Mouse (Mus musculus) neural tube, embryonic 13.5 days (tissue): ENCODE data around the gene Brdt. TPM values are rescaled to one million over a fixed set of nuclear protein-coding genes. Genes with fewer than 3 reads are reported as not detected.

Experiments used
- ATAC-seq: fragments of 200-750 bp; cut with Nextera tagmentation; 2 replicates; pipeline ENCODE4 v1.8.0; 2017; ENCODE audit warnings: low read depth, mild to moderate bottlenecking, moderate TSS enrichment, moderate library complexity
- H3K27ac ChIP-seq: fragments of 300-500 bp; sonication (generic); replicated peaks from 2 replicates; pipeline ENCODE4 v1.5.1; 2015; ENCODE audit warnings: moderate library complexity, mild to moderate bottlenecking, inconsistent platforms
- H3K27me3 ChIP-seq: fragments of 300-500 bp; sonication (generic); 2 replicates; pipeline ENCODE4 v1.6.1; 2015; ENCODE audit warnings: mild to moderate bottlenecking, inconsistent platforms
- H3K36me3 ChIP-seq: fragments of 300-500 bp; sonication (generic); 2 replicates; pipeline ENCODE4 v1.6.1; 2015; ENCODE audit warnings: mild to moderate bottlenecking, inconsistent platforms
- H3K4me1 ChIP-seq: fragments of 300-500 bp; sonication (generic); replicated peaks from 2 replicates; pipeline ENCODE4 v1.6.1; 2015; ENCODE audit warnings: inconsistent platforms
- H3K4me2 ChIP-seq: fragments of 300-500 bp; sonication (generic); 2 replicates; pipeline ENCODE4 v1.6.1; 2015; ENCODE audit warnings: inconsistent platforms, mild to moderate bottlenecking, moderate library complexity
- H3K4me3 ChIP-seq: fragments of 300-500 bp; sonication (generic); 2 replicates; pipeline ENCODE4 v1.5.1; 2015; ENCODE audit warnings: mild to moderate bottlenecking, inconsistent platforms
- H3K9ac ChIP-seq: fragments of 300-500 bp; sonication (generic); 2 replicates; pipeline ENCODE4 v1.6.1; 2015; ENCODE audit warnings: moderate library complexity, mild to moderate bottlenecking, inconsistent platforms
- H3K9me3 ChIP-seq: fragments of 300-500 bp; sonication (generic); 2 replicates; pipeline ENCODE4 v1.6.1; 2016; ENCODE audit warnings: inconsistent platforms
- WGBS: fragments of 180-500 bp; shearing (Covaris S2); methylation state at CpG from one replicate; pipeline ENCODE4 v1.1.7; 2015; 5-methylcytosine and 5-hydroxymethylcytosine counted together
- polyA plus RNA-seq: library from polyadenylated mRNA; unstranded; fragments of >200 nt; fragmentation: Nextera tagmentation; extraction: Ambion mirVana; gene quantifications from 2 replicates; pipeline ENCODE4 v1.2.1, GENCODE M21; 2015

The Brdt gene
- polyA plus RNA-seq, 1 experiment from 2014 or later, result 2.6 TPM

- Histone ChIP-seq H3K4me1 (peaks cover 14% of the 10 kb centered on the region), H3K4me3 (peak within 1 kb of the TSS; percentile 63), H3K27ac (no peak within 1 kb of the TSS), H3K4me2 (peak within 1 kb of the TSS; percentile 97), H3K9ac (peak within 1 kb of the TSS; percentile 73), H3K9me3 (no peaks in the 10 kb centered on the region), H3K27me3 (peaks cover 36% of the 10 kb centered on the region), H3K36me3 (no peaks in the 10 kb centered on the region)
- no peak; the same call in 1 of the 2 replicates for ATAC-seq
- 18% methylated on average over 5 of the region's 5 CpGs for WGBS
Observed at GRCm38 (mm10) chr5:107402436-107402835, 71.5 kb downstream of the Brdt start, which contains the start of gene Ephx4. TSS of gene Ephx4 (plus strand) at chr5:107402736.

DNA sequence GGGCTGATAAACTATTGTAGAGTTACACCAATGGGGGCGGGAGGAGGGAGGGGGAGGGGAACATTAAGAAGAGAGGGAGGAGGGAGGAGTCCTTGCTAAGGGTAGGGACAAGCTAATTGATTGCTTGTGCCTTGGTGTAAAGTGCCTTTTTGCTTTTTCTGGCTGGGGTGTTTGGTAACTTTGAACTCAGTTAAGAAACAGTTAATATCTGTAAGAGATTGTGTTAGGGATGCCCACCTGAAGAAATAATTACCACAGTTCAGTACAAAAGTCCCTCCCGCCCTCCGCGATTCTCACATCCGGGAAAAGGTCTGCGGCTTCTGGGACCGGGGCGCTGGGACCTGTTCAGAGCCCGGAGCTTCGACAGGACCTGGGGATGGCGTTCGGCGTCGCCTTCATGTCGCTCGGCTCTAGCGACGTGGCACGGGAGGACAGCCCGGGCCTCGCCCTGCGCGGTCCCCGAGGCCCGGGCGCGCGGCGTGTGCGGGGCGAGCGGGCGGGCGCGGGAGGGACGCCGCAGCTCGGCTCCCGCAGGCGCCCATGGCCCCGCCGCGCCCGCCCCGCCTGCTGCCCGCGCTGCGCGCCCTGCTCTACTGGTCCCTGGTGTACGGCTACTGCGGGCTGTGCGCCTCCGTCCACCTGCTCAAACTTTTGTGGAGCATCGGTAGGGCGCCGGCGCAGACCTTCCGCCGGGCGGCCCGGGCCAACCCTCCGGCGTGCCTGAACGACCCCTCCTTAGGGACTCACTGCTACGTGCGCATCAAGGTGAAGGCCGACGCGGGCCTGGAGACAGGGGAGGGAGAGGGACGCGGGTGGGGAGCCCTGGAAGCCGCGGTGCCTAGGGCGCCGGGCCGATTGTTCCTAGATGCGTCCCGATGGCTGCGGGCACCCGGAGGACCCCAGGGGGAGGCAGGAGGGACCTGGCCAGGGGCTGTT, 72.3 kb downstream of the Brdt start:
- Histone ChIP-seq H3K4me2 (peak overlapping the region; percentile 97), H3K4me1 (peaks cover 14% of the 10 kb centered on the region), H3K4me3 (peak overlapping the region; percentile 63), H3K27me3 (peaks cover 36% of the 10 kb centered on the region), H3K9me3 (no peaks in the 10 kb centered on the region), H3K36me3 (no peaks in the 10 kb centered on the region), H3K27ac (no peak overlapping the region), H3K9ac (peak overlapping the region; percentile 73)
- WGBS, result under 1% methylated on average over 80 of the region's 80 CpGs
- peak; percentile 85 for ATAC-seq

DNA sequence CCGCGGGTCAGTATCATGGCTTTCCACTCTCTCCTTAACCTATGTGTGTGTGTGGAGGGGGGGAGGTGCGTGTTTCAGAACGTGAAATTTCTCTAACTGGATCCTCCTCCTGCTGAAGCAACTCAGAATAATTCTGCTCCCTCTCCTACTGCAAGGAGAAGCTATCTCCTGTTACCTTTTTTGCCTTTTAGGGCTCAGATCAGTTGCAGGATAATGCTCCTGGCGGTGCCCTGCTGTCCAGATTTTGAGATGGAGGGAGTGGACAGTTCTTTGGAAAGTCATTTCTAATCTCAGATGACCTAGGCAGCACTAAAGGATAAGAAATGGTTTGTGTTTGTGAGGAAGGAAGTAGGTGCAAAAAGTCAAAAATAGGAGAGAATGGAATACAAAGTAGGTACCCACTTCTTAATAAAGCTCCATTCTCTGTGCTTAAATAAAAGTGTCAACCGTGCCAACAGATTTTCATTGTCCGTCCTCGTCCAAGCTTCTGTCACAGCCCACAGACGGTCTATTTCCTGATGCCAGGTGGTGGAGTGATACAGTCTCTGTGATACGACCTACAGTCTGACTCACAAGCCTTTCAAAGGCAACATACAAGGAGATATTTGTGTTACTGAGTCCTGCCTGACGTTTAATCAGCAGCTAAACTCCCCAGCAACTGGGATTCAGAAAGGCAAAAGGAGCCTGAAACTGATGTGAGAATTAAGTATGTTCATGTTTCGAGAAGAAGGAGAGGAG, 73.2 kb downstream of the Brdt start:
- Histone ChIP-seq H3K27ac (no peak overlapping the region), H3K9me3 (no peaks in the 10 kb centered on the region), H3K36me3 (no peaks in the 10 kb centered on the region), H3K27me3 (peaks cover 36% of the 10 kb centered on the region), H3K4me1 (peaks cover 14% of the 10 kb centered on the region), H3K9ac (peak overlapping the region; percentile 73), H3K4me2 (peak overlapping the region; percentile 97), H3K4me3 (peak overlapping the region; percentile 63)
- ATAC-seq, result no peak
- WGBS, result 28% methylated on average over 12 of the region's 12 CpGs

- Histone ChIP-seq H3K27ac (no peak overlapping the region), H3K4me3 (no peak overlapping the region), H3K4me1 (peaks cover 14% of the 10 kb centered on the region), H3K9ac (no peak overlapping the region), H3K27me3 (peaks cover 36% of the 10 kb centered on the region), H3K4me2 (no peak overlapping the region), H3K36me3 (no peaks in the 10 kb centered on the region), H3K9me3 (no peaks in the 10 kb centered on the region)
- ATAC-seq, result no peak
- WGBS, result 91% methylated on average over 4 of the region's 4 CpGs
Observed at GRCm38 (mm10) chr5:107405361-107405760, 74.4 kb downstream of the Brdt start.

GRCm38 (mm10) chr5:107410305-107410704, 79.3 kb downstream of the Brdt start:
- H3K36me3 ChIP-seq, result no peaks in the 10 kb centered on the region
- H3K4me2 ChIP-seq, result no peak overlapping the region
- WGBS, result 84% methylated on average over 1 of the region's 1 CpGs
- H3K27ac ChIP-seq, result no peak overlapping the region
- H3K4me3 ChIP-seq, result no peak overlapping the region
- H3K4me1 ChIP-seq, result no peaks in the 10 kb centered on the region
- H3K27me3 ChIP-seq, result peaks cover 3% of the 10 kb centered on the region
- ATAC-seq, result no peak
- H3K9ac ChIP-seq, result no peak overlapping the region
- H3K9me3 ChIP-seq, result no peaks in the 10 kb centered on the region

DNA sequence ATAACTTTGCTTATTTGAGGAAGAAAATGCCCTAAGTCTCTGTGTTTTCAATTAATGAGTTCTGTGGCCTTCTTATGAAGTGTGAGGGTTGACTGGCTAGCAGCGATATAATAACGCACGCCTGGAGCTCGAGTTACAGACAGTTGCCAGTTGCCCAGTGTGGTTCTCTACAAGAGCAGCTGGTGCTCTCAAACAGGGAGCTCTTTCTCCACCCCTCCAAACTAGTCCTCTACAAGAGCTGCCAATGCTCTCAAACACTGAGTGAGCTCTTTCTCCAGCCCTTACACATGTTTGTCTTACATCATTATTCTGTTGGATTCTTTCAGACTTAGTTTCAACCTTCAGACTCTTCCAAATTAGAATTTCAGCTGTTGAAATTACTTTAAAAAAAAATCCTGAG, 80.4 kb downstream of the Brdt start:
- H3K9me3 ChIP-seq, result no peaks in the 10 kb centered on the region
- 72% methylated on average over 4 of the region's 4 CpGs for WGBS
- no peak overlapping the region for H3K4me3 ChIP-seq
- H3K27ac ChIP-seq, result no peak overlapping the region
- H3K27me3 ChIP-seq, result no peaks in the 10 kb centered on the region
- H3K4me2 ChIP-seq, result no peak overlapping the region
- no peaks in the 10 kb centered on the region for H3K4me1 ChIP-seq
- no peak overlapping the region for H3K9ac ChIP-seq
- no peak for ATAC-seq
- no peaks in the 10 kb centered on the region for H3K36me3 ChIP-seq

DNA sequence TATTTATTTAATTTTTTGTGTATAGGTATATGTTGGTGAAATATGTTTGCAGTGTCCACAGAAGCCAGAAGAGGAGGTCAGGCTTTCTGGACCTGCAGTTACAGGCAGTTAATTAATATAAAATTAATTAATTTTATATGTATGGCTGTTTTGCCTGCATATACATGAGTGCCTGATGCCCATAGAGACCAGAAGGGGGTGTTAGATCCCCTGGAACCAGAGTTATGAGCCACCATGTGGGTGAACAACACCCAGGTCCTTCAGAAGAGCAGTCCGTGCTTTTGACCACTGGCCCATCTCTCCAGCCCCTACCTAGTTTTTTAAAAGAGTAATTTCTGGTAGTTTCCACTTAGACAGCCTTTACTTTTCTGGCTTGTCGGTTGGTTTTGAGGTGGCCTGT, 81.3 kb downstream of the Brdt start:
- H3K4me2 ChIP-seq, result no peak overlapping the region
- no peaks in the 10 kb centered on the region for H3K36me3 ChIP-seq
- H3K27me3 ChIP-seq, result no peaks in the 10 kb centered on the region
- H3K4me1 ChIP-seq, result no peaks in the 10 kb centered on the region
- H3K9ac ChIP-seq, result no peak overlapping the region
- no peak overlapping the region for H3K27ac ChIP-seq
- WGBS, result 87% methylated on average over 2 of the region's 2 CpGs
- H3K4me3 ChIP-seq, result no peak overlapping the region
- no peaks in the 10 kb centered on the region for H3K9me3 ChIP-seq
- no peak for ATAC-seq

DNA sequence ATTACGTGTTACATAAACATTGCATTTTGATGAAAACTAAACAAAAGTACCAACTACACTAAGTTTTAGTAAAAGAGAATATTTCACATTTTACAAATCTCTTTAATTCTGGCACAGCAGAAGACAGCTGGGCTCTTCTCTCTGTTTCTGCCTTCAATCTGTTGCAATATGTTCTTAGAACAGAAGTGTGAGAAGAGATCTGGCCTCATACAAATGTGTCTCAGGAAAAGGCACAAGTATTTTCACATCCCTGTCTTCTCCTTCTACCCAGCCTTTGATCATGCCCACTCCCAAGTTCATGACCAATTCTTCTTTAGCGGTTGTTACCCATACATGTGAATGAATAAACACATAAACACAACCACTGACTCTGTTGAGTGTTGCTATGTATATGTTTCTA, 84.1 kb downstream of the Brdt start:
- no peaks in the 10 kb centered on the region for H3K9me3 ChIP-seq
- H3K4me1 ChIP-seq, result no peaks in the 10 kb centered on the region
- H3K27me3 ChIP-seq, result no peaks in the 10 kb centered on the region
- WGBS, result 87% methylated on average over 2 of the region's 2 CpGs
- ATAC-seq, result no peak
- no peak overlapping the region for H3K4me3 ChIP-seq
- no peaks in the 10 kb centered on the region for H3K36me3 ChIP-seq
- no peak overlapping the region for H3K27ac ChIP-seq
- no peak overlapping the region for H3K4me2 ChIP-seq
- H3K9ac ChIP-seq, result no peak overlapping the region

DNA sequence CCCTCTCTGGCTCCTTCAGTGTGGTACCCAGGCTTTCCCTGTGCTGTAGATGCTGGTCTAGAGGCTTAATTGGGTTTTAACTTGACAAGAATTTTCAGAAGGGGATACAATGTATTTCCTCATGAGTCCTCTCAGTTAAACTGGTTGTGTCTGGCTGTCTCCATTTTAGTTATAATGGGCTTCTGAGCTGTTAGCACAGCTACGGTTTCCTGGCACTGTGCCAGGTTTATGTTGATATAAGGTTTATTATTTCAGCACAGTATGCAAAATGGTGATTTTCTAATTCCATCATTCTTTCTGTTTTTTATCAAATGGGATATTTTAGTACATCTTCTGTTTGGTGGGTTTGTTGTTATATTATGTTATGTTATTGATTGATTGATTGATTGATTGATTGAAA, 90.7 kb downstream of the Brdt start:
- 57% methylated on average over 1 of the region's 1 CpGs for WGBS
- H3K36me3 ChIP-seq, result no peaks in the 10 kb centered on the region
- no peak overlapping the region for H3K4me2 ChIP-seq
- no peaks in the 10 kb centered on the region for H3K4me1 ChIP-seq
- no peak overlapping the region for H3K4me3 ChIP-seq
- H3K9ac ChIP-seq, result no peak overlapping the region
- no peaks in the 10 kb centered on the region for H3K27me3 ChIP-seq
- H3K9me3 ChIP-seq, result no peaks in the 10 kb centered on the region
- no peak overlapping the region for H3K27ac ChIP-seq
- ATAC-seq, result no peak

GRCm38 (mm10) chr5:107431249-107431648, 100.3 kb downstream of the Brdt start, which contains the start of gene Lpcat2b:
TSS of gene Lpcat2b (plus strand) at chr5:107431549.
- H3K9ac ChIP-seq, result no peak within 1 kb of the TSS
- no peak within 1 kb of the TSS for H3K4me3 ChIP-seq
- no peaks in the 10 kb centered on the region for H3K9me3 ChIP-seq
- H3K27ac ChIP-seq, result no peak within 1 kb of the TSS
- H3K27me3 ChIP-seq, result 0 out of 2 replicates have a peak, but pooled peaks cover 4% of the 10 kb centered on the region
- WGBS, result 82% methylated on average over 3 of the region's 3 CpGs
- no peaks in the 10 kb centered on the region for H3K4me1 ChIP-seq
- no peak for ATAC-seq
- H3K4me2 ChIP-seq, result no peak within 1 kb of the TSS
- H3K36me3 ChIP-seq, result no peaks in the 10 kb centered on the region

- H3K4me2 ChIP-seq, result no peak overlapping the region
Observed at GRCm38 (mm10) chr5:107434001-107434400, 103.0 kb downstream of the Brdt start.

DNA sequence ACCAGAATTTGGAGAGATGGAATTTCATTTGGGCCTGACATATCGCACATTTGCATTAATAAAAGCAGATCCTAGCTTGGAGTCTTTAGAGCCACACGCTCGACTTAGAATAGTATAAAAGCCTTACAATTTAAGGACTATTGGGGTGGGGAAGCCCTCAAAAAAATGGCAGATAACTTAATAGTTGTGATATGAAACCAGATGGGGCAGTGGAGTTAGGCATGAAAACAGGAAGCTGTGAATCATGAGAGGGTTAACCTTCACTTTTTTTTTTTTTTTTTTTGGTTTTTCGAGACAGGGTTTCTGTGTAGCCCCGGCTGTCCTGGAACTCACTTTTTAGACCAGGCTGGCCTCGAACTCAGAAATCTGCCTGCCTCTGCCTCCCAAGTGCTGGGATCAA, 105.2 kb downstream of the Brdt start:
- no peaks in the 10 kb centered on the region for H3K36me3 ChIP-seq
- 93% methylated on average over 6 of the region's 6 CpGs for WGBS
- no peak overlapping the region for H3K27ac ChIP-seq
- H3K9ac ChIP-seq, result no peak overlapping the region
- H3K27me3 ChIP-seq, result 0 out of 2 replicates have a peak, but pooled peaks cover 4% of the 10 kb centered on the region
- H3K9me3 ChIP-seq, result no peaks in the 10 kb centered on the region
- H3K4me1 ChIP-seq, result peaks cover 10% of the 10 kb centered on the region
- no peak overlapping the region for H3K4me2 ChIP-seq
- ATAC-seq, result no peak
- H3K4me3 ChIP-seq, result no peak overlapping the region

More at GRCm38 (mm10) chr5:107434001-107434400, 103.0 kb downstream of the Brdt start:
- no peak overlapping the region for H3K4me3 ChIP-seq
- no peak overlapping the region for H3K9ac ChIP-seq
- H3K4me1 ChIP-seq, result peaks cover 8% of the 10 kb centered on the region
- H3K36me3 ChIP-seq, result no peaks in the 10 kb centered on the region
- ATAC-seq, result no peak
- no peak overlapping the region for H3K27ac ChIP-seq
- H3K27me3 ChIP-seq, result 0 out of 2 replicates have a peak, but pooled peaks cover 4% of the 10 kb centered on the region
- no peaks in the 10 kb centered on the region for H3K9me3 ChIP-seq
- 76% methylated on average over 5 of the region's 5 CpGs for WGBS
